Mouse (Mus musculus) myocyte (in vitro differentiated cells): ENCODE measurements around the gene Dnmt1.

ENCODE experiments used
- MAX ChIP-seq: IDR thresholded peaks from one replicate; pipeline ENCODE4 v1.6.1; 2011; ENCODE audit warnings: low read depth, mild to moderate bottlenecking, control low read depth
- MYOG ChIP-seq, 3 experiments: IDR thresholded peaks; one replicate each; pipeline ENCODE4 v1.6.1; 2011; ENCODE audit warnings: control low read depth in 2 of 3, low read depth in 2 of 3, mild to moderate bottlenecking in 2 of 3; ENCODE audit not compliant: insufficient read length in 2 of 3, control insufficient read depth in 1 of 3, insufficient read depth in 1 of 3
- POLR2A ChIP-seq: IDR thresholded peaks from one replicate; pipeline ENCODE4 v1.6.1; 2011; ENCODE audit warnings: low read depth, mild to moderate bottlenecking, control low read depth, moderate library complexity; ENCODE audit not compliant: insufficient read length
- REST ChIP-seq: IDR thresholded peaks from one replicate; pipeline ENCODE4 v1.6.1; 2011; ENCODE audit warnings: mild to moderate bottlenecking, control low read depth, moderate library complexity; ENCODE audit not compliant: insufficient read depth, insufficient read length
- TCF12 ChIP-seq: IDR thresholded peaks from one replicate; pipeline ENCODE4 v1.6.1; 2011; ENCODE audit warnings: mild to moderate bottlenecking, control low read depth; ENCODE audit not compliant: poor library complexity, insufficient read depth, severe bottlenecking

GRCm38 (mm10) chr9:20982171-20982570 lies 22.5 kb upstream of the Dnmt1 start:
- no peak for TF ChIP-seq TCF12
- no peak for TF ChIP-seq POLR2A
- TF ChIP-seq REST = no peak
- TF ChIP-seq MAX = no peak
- no peak for TF ChIP-seq MYOG (IDR thresholded peaks at IDR 0.05; ENCODE audit: control insufficient read depth in 1 of 3, insufficient read depth in 1 of 3, insufficient read length in 2 of 3, low read depth in 2 of 3)
